Mouse (Mus musculus) layer of hippocampus, adult 9-11 months (tissue): Measurements from ENCODE around the gene Xk.
"Not testable (repeated sequence)": the region's sequence is repeated elsewhere in the genome, so short reads cannot be mapped to it uniquely, and the experiment has no call there.

Experiments used
- DNase-seq: peaks from one replicate; pipeline ENCODE4 v3.0.0; 2022

Xk gene

DNA sequence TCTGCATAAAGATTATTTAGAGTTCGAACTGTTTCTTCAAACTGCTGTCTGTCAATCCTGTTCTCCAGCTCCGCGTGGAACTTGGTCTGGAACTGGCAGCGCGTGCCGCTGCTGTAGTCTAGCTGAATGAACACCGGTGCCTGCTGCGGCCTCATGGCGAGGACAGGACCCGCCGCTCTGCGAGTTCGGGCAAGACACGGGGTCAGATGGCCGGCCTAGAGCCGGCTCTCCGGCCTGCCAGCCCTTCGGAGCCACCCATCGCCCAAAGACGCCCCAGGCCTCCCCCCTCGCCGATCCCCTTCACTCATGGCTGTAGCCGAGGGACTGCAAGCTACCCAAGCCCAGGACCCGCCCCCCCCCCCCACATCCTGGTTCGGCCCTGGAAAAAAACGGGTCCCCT, 55.4 kb downstream of the Xk start:
- not testable (repeated sequence) for DNase-seq

DNA sequence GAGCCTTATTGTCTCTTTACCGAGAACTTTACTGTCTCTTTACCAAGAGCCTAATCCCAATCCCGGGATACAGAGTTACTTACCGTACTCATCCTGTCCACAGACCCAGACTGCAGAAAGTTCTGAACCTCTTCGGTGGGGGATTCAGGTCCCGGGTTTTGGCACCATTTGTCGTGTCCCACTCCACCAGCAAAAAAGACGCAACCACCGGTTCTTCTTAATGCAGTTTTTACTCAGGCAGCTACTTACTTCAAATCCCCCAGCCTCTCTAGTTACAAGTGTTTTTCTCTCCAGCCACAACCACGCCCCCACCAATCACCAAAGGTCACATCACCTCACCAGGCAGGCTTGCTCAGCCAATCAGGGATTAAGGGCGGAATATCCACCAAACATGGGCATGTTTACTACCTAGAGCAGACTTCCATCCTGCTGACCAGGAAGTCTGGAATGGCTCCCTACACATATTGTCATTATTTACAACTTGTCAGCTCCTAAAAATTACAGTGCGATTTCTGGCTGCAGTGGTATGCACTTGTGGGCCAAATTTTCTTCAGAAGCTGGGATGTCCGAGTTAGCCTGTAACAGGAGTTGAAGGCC, 59.9 kb downstream of the Xk start:
- DNase-seq, result not testable (repeated sequence)

DNA sequence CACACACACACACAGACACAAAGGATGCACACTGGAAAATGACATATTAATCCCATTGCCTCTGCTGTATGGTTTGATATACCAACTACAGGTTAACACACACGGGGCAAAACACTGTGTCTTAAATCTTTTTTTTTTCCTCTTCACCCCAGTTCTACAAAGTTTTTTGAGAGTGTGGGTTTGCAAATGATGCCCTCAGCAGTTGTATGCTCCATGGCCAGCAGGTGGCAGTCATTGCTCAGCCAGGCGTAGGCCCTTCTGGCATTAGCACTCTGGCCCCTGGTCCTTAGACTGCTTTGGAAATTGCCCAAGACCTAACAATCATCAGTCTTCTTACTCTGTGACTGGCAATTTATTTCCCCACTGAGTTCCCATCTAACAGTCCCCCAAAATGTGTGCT, 60.5 kb downstream of the Xk start:
- DNase-seq, result not testable (repeated sequence)

DNA sequence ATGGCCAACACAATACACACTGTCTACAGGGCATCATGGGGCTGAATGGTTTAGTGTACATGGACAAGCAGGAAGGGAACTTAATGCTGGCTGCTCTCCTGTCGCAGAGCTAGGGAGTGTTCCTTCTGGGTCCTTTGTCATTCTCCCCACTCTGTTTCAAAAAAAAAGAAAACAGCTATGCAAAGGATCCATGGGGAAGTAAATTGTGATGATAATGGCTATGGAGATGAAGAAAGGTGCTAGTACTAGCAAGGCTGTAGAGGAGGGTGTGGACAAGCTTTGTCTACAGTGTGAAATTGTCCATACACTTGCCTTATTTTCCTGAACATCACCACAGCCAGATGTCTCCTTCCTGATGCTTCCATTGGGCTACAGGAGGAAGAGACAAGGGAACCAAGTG, 62.4 kb downstream of the Xk start:
- not testable (repeated sequence) for DNase-seq

DNA sequence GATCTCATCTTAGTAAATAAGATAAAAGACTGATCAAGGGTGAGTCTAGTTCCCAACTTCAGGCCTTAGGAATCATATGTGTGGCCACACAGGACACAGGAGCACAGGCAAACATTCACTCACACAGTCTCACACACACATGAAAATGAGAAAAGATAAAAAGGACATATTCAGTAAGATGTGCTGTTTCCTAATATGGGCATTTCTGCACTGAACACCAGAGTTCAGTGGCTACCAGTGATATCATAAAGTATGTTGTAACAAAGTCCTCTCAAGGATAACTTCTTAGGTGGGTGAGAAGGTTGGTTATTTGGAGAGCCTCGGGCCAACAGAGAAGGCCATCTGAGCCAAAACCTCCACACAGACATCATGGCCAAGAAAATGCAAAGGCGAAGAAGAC, 77.8 kb downstream of the Xk start, which contains the start of gene H2al1k:
H2al1k (plus strand) TSS at position 301 of the 400 bp plus-strand sequence.
- not testable (repeated sequence) for DNase-seq
